Mouse (Mus musculus) liver, postnatal 0 days (tissue): Measurements from ENCODE around the gene Krt6a.

Experiments used
- CTCF ChIP-seq: sonication (generic); IDR thresholded peaks from 2 replicates; pipeline ENCODE4 v1.5.1; 2016; ENCODE audit warnings: antibody characterized with exemption, low read depth
- EP300 ChIP-seq: IDR thresholded peaks from 2 replicates; pipeline ENCODE4 v1.6.1; 2016; ENCODE audit warnings: antibody characterized with exemption, low read depth, mild to moderate bottlenecking

DNA sequence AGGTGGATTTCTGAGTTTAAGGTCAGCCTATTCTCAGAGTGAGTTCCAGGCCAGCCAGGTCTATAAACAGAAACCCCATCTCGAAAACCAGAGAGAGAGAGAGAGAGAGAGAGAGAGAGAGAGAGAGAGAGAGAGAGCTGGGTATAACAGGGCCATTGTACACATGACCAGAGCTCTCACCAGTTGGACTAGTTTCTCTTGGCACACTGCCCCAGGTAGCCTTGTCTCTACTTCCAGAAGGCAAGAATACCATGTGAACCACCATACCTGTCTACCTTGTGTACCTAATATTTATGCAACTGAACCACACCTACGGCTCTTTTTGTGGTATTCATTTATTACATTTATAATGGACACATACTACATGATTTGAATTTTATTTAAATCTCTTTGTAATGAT is 5.9 kb downstream of the Krt6a start:
- TF ChIP-seq CTCF = no peak
- no peak for TF ChIP-seq EP300
